Comparison of ENCODE assay signal across 17 mouse cellular contexts in the genomic region with DNA sequence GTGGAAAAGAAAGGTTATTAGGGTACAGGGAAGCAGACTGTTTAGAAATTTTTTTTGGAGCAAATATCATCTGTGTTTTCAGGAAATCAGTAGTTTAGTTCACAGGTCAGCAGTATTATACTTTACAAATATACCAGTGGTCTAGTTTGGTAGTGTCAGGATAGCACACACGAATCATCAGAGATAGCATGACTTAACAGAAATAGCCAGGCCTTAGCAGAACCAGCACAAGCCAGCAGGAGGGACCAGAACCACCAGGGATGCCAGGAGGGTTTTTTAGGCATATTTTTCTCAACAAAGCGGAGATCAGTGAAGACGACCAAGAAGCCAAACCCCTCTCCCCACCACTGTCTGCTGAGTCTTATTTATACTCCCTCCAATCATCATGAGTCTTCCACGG.
"Had no signal": no experiment of that assay in that cellular context is flagged by ENCODE, and none has a peak within 500 bp of the region (broad histone marks: within the 10 kb centered on the region; RNA-seq: fewer than 3 reads in every experiment).

No protein-coding gene starts in this region.

- H3K9me3 ChIP-seq: limb, embryonic 13.5 days; liver, embryonic 13.5 days; megakaryocyte, embryonic 14.5 days; midbrain, embryonic 12.5 days had no signal

- H3K9ac ChIP-seq: limb, embryonic 13.5 days; liver, embryonic 13.5 days; lung, embryonic 14.5 days; midbrain, embryonic 12.5 days had no signal

- ATAC-seq: intestine, postnatal 0 days; midbrain, embryonic 16.5 days had no signal

- H3K36me3 ChIP-seq: limb, embryonic 13.5 days; liver, embryonic 13.5 days; midbrain, embryonic 12.5 days had no signal

- H3K27me3 ChIP-seq: limb, embryonic 13.5 days; liver, embryonic 13.5 days; megakaryocyte, embryonic 14.5 days; midbrain, embryonic 12.5 days had no signal

- H3K27ac ChIP-seq: limb, embryonic 13.5 days; liver, embryonic 13.5 days; midbrain, embryonic 12.5 days had no signal

- DNase-seq: kidney, adult 8-10 months; kidney, postnatal 25 days; left cerebral cortex, postnatal 4 days; liver, embryonic 13.5 days; lung, embryonic 14.5 days; lung, postnatal 10 days; lung, postnatal 4 days; retina, postnatal 1 day; right cerebral cortex, postnatal 4 days; spleen, adult 18-20 months; thymus, adult 18-20 months; thymus, postnatal 14 days had no signal

- H3K4me3 ChIP-seq: limb, embryonic 13.5 days; liver, embryonic 13.5 days; megakaryocyte, embryonic 14.5 days; midbrain, embryonic 12.5 days had no signal

- H3K4me2 ChIP-seq: limb, embryonic 13.5 days; liver, embryonic 13.5 days; lung, embryonic 14.5 days; midbrain, embryonic 12.5 days had no signal
